Mouse (Mus musculus) liver (tissue): ENCODE results near the gene Gast.
A peak's percentile ranks its signal among the peaks of the same experiment; 100 is the strongest.

Experiments used
- DNase-seq: peaks from one replicate; pipeline ENCODE4 v3.0.0-alpha.2; 2020; ENCODE audit warnings: mixed read lengths

Gast gene

DNA sequence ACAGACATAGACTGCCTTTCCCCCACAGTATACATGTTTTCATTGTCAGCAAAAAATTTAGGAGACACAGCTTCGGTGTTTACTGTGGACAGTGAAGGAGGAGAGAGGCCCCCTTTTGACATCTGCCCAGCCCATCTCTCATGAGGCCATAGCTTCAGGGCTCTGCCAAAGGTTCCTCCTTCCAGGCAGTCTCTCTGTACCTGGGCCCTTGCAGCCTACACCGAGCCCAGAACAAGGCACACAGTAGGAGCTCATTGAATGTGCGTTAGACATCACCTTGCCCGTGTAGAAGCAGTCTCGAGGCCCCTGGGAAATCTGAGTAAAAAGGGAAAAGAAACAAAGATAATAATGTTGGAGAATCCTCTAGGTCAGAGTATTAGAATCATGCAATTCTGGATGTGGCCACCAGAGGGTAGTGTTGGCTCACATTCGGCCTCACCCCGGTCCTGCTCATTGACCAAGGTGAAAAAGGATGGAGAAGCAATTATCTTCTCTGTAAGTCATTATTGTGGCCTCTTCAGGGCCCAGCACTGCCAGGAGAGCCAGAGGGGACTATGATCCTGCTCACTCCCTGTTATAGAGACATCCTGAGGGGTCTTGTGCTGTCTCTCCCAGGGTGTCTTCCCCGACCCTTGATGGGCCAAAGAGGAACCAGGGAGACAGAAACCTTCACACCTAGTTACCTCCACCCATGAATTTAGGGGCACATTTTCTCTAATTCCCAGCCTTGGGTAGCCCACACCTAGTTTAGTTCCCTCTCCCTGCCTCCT lies 28.2 kb downstream of the Gast start:
- DNase-seq: peak; percentile 67

DNA sequence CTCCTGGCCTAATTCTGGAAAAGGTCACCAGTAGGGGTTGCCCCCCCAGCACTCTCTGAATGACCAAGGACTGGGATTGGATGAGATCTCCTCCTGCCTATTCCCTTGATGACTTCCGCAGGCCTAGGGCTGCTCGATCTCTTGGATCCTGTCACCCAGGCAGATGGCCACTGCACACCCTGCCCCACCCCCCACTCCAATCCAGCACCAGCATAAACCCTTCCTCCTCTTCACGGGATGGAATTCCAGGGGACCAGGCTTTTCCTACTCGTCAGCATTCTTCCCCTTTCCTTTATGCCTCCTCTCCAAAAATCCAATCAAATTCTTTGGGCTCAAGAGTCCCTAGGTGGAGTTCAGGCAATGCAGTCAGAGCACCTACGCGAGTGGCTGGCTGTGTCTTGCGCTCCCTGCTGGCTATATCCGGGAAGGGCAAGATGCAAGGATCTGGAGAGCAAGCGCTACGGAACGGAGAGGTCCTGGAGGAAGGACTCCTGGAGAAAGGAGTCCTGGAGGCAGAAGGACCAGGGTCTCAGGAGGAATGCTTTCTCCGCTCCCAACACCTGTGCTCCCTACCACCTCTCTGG lies 28.9 kb downstream of the Gast start:
- DNase-seq: peak; percentile 61

DNA sequence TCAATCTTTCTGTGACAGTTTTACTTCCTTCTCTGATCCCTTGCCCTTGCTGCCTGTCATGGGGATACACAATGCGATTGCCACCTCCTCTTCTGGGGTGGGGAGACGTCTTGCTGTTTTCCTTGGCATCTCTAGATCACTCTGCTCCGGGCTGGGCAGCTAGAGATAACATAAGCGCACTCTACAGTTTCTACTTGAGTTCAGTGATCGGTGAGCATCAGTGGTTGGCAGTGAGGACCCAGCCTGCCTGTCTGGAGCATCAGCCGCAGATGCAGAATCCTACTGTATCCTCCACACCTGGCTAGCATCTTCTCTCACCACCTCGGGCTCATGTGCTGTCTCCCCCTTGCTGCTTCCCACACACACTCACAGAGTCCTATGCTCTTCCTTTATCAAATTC lies 34.9 kb downstream of the Gast start:
- no peak for DNase-seq

DNA sequence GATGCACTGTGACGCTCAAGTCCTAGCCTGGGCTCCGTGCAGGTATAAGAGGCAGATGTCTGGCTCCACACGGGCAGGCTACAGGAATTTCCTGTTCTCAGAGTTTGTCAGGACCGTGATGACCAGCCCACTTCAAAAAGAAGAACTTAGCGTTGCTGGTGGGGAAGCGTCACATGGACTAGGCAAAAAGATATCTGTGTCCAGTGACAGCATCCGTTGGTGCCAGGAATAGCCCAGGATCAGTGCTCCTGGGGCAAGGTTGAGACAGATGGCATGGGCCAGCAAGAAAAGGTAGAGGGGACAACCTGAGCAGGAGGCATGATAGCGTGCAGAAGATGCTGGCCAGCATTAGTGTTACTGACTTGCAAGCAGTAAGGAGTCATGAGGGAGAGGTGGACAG lies 35.6 kb downstream of the Gast start:
- no peak for DNase-seq

DNA sequence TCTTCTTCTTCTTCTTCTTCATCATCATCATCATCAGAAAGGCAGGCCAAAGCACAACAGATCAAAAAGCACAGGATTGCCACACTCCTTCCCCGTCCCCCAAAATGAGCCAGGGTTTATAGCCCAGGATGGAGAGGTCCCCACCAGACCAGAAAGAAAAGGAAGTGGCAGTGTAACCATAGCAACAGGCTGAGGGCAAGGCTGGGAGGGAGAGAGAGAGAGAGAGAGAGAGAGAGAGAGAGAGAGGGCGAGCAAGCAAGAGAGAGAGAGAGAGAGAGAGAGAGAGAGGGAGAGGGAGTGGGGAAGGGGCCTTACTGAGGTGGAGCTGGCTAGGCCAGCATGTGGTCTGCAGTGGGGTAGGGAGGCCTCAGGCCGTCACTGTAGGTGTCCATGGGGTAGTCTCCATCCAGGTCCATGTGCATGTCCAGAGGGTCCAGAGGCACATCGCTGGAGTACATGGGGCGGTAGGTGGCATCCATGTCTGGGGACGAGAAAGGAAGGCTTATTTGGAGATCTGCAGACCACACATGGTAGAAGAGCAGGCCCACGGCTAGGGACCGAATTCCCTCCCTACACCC lies 37.9 kb downstream of the Gast start:
- DNase-seq: no peak

DNA sequence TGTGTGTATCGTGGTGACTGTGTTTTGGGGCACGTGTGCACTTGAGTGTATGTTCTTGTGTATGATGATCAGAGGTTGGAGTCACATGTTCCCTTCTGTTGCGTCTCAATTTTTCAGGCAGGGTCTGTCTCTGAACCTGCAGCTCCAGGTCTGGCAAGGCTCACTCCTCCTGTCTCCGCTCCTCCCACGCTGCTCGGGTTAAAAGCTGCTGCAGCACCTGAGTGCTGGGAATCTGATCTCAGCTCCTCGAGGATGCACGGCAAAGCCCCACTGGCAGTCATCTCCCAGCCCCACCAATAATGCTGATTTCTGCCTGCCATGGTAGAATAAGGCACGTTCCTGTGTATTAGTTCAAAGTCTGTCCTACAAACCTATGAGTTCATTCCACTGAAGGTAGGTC lies 40.9 kb downstream of the Gast start:
- no peak for DNase-seq

DNA sequence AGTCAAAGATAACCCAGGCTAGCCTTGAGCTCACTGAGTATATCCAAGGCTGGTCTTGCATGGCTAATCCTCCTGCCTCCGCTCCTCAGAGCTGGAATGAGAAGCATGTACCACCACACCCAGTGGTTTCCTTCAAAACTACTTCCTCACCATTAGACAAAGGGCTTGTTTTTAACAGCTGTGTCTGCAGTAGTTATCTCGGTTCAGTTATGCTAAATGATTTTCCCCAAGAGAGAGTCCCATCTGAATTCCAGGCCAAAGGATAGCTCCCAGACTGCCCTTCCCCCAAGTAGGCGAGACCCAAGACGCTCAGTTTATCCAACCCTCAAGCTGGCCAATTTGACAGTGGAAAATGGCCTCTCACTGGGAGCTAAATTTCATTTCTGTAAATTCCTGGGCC lies 41.8 kb downstream of the Gast start:
- no peak for DNase-seq

DNA sequence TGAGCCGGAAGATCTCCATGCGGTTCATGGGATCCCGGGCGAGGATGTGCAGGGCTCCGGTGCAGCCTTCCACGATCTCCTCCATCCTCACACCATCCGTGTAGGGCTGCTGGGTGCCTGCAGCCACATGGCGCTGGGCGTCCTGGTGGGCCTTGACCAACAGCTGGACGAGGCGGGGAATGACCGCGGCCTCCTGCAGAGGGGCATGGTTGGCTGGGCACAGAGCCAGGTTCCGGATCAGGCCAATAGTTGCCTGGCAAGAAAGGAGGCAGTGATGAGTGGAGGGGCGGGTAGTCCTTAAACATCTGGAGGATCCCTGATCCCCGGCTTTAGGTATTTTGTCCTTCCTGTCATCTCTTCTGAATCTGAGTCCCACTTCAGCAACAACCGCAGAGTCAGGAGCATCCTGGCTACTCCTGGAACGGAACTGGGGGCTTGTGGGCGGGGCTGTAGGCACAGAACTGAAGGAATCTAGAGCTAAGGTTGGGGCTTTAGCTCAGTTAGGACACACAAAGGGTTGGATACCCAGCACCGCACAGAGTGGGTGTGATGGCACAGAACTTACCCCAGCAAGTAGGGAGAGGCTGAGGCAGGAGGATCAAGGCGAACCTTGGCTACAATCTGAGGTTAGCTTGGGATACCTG lies 42.7 kb downstream of the Gast start:
- no peak for DNase-seq

DNA sequence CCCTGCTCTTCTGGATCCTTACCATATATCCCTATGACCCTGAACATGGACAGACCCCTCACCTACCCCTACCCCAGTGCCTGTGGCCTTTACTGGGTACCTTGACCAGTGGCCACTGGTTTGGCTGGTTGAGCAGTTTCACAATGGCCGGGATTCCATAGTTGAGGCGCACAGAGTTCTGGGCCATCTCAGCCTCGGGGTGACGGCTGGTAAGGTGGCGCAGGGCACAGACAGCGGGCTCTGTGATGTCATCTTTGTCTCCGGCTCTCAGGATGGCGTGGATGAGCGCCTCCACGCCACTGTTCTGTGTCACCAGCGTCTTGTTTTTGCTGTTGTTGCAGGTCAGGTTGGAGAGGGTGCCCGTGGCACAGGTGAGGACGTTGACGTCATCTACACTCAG lies 43.8 kb downstream of the Gast start:
- no peak for DNase-seq

DNA sequence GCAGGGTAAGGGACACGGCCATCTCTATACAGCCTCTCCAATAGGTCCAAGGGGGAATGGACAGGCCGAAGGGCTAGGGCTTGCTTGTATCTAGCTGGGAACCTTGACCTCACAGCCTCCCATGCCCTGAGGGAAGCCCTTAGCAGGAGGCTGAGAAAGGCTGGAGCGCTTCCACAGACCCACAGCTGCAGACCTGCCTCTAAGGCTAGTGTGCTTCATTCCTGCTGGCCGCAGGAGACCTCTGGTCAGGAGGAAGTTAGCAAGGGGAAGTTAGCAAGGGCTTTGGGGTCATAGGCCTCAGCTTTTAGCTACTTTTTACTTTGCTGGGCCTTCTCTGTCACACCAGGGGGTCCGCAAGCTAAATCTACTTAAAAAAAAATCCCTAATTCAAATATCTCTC lies 44.2 kb downstream of the Gast start:
- no peak for DNase-seq

DNA sequence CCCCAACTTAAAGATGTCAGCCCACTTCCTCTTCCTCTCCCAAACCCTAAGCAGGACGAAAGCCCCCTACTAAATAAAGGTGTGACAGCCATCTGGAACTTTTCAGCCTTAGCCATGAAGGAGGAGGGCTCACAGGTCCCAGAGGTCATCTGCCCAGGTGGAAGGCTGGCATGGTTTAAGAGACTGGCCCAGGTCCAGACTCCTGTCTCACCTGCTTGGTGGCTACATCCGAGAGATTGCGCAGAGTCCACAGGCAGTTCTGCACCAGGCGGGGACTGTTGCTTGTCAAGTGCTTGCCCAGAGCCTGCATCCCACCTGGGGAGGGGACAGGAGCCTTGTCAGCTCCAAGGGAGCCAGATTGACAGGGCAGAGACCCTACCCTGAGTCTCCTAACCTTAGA lies 45.1 kb downstream of the Gast start:
- DNase-seq: no peak

DNA sequence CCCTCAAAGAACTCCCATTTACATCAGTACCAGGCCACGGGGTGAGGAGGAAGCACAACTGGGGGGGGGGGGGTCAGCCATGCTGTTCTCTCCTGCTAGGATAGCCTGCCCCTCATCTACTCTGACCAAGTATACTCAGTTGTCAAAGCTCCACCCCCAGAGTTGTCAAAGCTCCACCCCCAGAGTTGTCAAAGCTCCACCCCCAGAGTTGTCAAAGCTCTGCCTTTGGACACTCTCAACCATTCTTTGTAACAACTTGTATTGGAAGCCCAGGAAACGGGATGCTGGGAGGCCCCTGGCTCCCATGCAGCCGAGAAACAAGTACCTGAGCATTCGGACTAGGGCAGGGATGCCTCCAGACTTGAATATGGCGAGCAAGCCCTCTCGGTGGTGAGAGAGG lies 48.5 kb downstream of the Gast start:
- DNase-seq: no peak

DNA sequence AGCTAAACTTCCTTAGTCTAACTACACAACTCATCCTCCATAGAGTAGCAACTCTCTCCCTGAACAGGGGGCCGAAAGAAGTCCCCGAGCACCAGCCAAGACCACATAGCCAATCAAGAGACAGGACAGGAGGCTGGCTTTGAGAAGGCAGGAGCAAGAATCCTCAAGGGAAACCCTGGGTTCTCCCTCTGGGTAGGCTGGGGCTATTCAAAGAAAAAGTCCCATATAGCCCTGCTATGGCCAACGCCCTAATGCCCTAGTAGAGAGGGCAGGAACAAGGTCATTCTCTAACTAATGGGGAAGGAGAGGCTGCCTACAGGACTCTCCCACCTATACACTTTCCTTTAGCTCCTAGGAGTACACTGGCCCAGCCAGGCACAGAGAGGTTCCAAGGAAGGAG lies 50.8 kb downstream of the Gast start:
- DNase-seq: no peak

DNA sequence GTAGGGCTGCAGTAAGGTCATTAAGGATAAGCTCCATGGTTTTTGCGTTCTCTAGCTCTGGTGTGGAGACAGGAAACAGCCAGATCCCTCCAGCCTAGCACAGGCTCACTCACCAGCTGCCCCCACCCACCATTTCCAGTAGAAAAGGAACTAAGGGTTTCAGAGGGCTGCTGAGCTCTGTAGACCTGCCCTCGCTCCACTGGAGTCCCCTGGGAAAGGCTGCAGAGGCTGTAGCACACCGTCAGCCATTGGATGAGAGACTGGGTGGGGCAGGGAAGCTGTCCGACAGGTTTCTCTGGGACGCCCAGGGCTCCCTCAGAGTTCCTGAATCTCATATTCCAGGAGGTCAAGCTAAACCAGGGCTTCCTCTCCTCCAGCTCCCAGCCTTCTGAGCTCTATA lies 52.4 kb downstream of the Gast start:
- no peak for DNase-seq
